Mouse (Mus musculus) c-Kit-positive CD71-positive TER-119-negative erythroid progenitor cells, embryonic 14.5 days (primary cell): ENCODE results near the gene Adat2.

Experiments used
- DNase-seq: peaks from one replicate; pipeline ENCODE4 v3.0.0-alpha.2; 2013; ENCODE audit warnings: low read depth

Gene Adat2

GRCm38 (mm10) chr10:13552646-13553497 lies at the start of gene Adat2, which contains the start of gene Pex3:
Gene Adat2, plus strand, starts transcription at chr10:13552894.
Gene Pex3, minus strand, starts transcription at chr10:13553142.
- DNase-seq: peak; percentile 88

GRCm38 (mm10) chr10:13521857-13522256 lies 30.8 kb upstream of the Adat2 start:
- DNase-seq: peak; percentile 59

- DNase-seq: no peak
Measured at GRCm38 (mm10) chr10:13528155-13528554, 24.5 kb upstream of the Adat2 start.

- DNase-seq: no peak
Measured at GRCm38 (mm10) chr10:13534751-13535150, 17.9 kb upstream of the Adat2 start.

- no peak for DNase-seq
Measured at GRCm38 (mm10) chr10:13536706-13537105, 16.0 kb upstream of the Adat2 start.

- DNase-seq: no peak
Measured at GRCm38 (mm10) chr10:13539769-13540333, 12.8 kb upstream of the Adat2 start.

- no peak for DNase-seq
Measured at GRCm38 (mm10) chr10:13541721-13542120, 11.0 kb upstream of the Adat2 start.

- no peak for DNase-seq
Measured at GRCm38 (mm10) chr10:13553498-13553985, 848 bp downstream of the Adat2 start.

- DNase-seq: no peak
Measured at GRCm38 (mm10) chr10:13554316-13554715, 1.6 kb downstream of the Adat2 start.

GRCm38 (mm10) chr10:13560014-13560674 lies 7.5 kb downstream of the Adat2 start:
- no peak for DNase-seq

GRCm38 (mm10) chr10:13564364-13565079 lies 11.8 kb downstream of the Adat2 start:
- peak; percentile 14 for DNase-seq

- DNase-seq: no peak
Measured at GRCm38 (mm10) chr10:13565080-13565448, 12.4 kb downstream of the Adat2 start.

GRCm38 (mm10) chr10:13566393-13566792 lies 13.7 kb downstream of the Adat2 start:
- DNase-seq: no peak

- DNase-seq: no peak
Measured at GRCm38 (mm10) chr10:13569818-13570217, 17.1 kb downstream of the Adat2 start.

GRCm38 (mm10) chr10:13570697-13571538 lies 18.2 kb downstream of the Adat2 start:
- DNase-seq: no peak

- DNase-seq: no peak
Measured at GRCm38 (mm10) chr10:13572003-13572402, 19.3 kb downstream of the Adat2 start.

- no peak for DNase-seq
Measured at GRCm38 (mm10) chr10:13572410-13572809, 19.7 kb downstream of the Adat2 start.

- no peak for DNase-seq
Measured at GRCm38 (mm10) chr10:13577123-13577522, 24.4 kb downstream of the Adat2 start.

- DNase-seq: no peak
Measured at GRCm38 (mm10) chr10:13587914-13588313, 35.2 kb downstream of the Adat2 start.

GRCm38 (mm10) chr10:13592196-13592595 lies 39.5 kb downstream of the Adat2 start:
- DNase-seq: no peak

- DNase-seq: no peak
Measured at GRCm38 (mm10) chr10:13593529-13593928, 40.8 kb downstream of the Adat2 start.
